Mouse (Mus musculus) midbrain, embryonic 11.5 days (tissue): Measurements from ENCODE around the gene Osbpl7. TPM values are rescaled to one million over a fixed set of nuclear protein-coding genes. Genes with fewer than 3 reads are reported as not detected.
A peak's percentile ranks its signal among the peaks of the same experiment; 100 is the strongest.

ENCODE experiments used
- ATAC-seq: fragments of 200-750 bp; cut with Nextera tagmentation; 2 replicates; pipeline ENCODE4 v1.8.0; 2017; ENCODE audit warnings: moderate TSS enrichment, moderate library complexity; ENCODE audit not compliant: low FRiP score
- DNase-seq: peaks from one replicate; pipeline ENCODE4 v3.0.0; 2015; ENCODE audit warnings: low spot score; ENCODE audit errors: missing footprints
- H3K27ac ChIP-seq: fragments of 300-500 bp; sonication (generic); 2 replicates; pipeline ENCODE4 v1.5.1; 2014; ENCODE audit warnings: low read depth, low read length
- H3K27me3 ChIP-seq: fragments of 300-500 bp; sonication (generic); 2 replicates; pipeline ENCODE4 v1.6.1; 2014; ENCODE audit warnings: mild to moderate bottlenecking, low read length, moderate library complexity, mixed read lengths; ENCODE audit not compliant: control insufficient read depth, insufficient read depth
- H3K36me3 ChIP-seq: fragments of 300-500 bp; sonication (generic); 2 replicates; pipeline ENCODE4 v1.6.1; 2014; ENCODE audit warnings: mild to moderate bottlenecking, low read length, moderate library complexity, mixed read lengths; ENCODE audit not compliant: control insufficient read depth, insufficient read depth
- H3K4me1 ChIP-seq: fragments of 300-500 bp; sonication (generic); 2 replicates; pipeline ENCODE4 v1.6.1; 2014; ENCODE audit warnings: low read length; ENCODE audit not compliant: control insufficient read depth, insufficient read depth
- H3K4me2 ChIP-seq: fragments of 300-500 bp; sonication (generic); 2 replicates; pipeline ENCODE4 v1.6.1; 2014; ENCODE audit warnings: mild to moderate bottlenecking, moderate library complexity
- H3K4me3 ChIP-seq: fragments of 300-500 bp; sonication (generic); 2 replicates; pipeline ENCODE4 v1.5.1; 2014; ENCODE audit warnings: low read depth, low read length
- H3K9ac ChIP-seq: fragments of 300-500 bp; sonication (generic); 2 replicates; pipeline ENCODE4 v1.6.1; 2014; ENCODE audit warnings: low read length
- H3K9me3 ChIP-seq: fragments of 300-500 bp; sonication (generic); 2 replicates; pipeline ENCODE4 v1.6.1; 2016; ENCODE audit warnings: low read length; ENCODE audit not compliant: control insufficient read depth
- WGBS: fragments of 180-500 bp; shearing (Covaris S2); extraction: QIAGEN DNeasy Blood & Tissue Kit; methylation state at CpG from one replicate; pipeline ENCODE4 v1.1.7; 2014; 5-methylcytosine and 5-hydroxymethylcytosine counted together
- microRNA-seq: library from miRNA; unstranded; fragments of <30 nt; microRNA quantifications from one replicate; pipeline ENCODE4, GENCODE M21; 2017
- polyA plus RNA-seq: library from polyadenylated mRNA; unstranded; fragments of >200 nt; fragmentation: Nextera tagmentation; extraction: Ambion mirVana; gene quantifications from 2 replicates; pipeline ENCODE4 v1.2.1, GENCODE M21; 2014

Osbpl7 gene
- polyA plus RNA-seq, 1 experiment from 2014 or later: 4.8 TPM

GRCm38 (mm10) chr11:97114671-97115601 lies 64.5 kb downstream of the Osbpl7 start, which contains the start of gene Tbx21:
Tbx21 (minus strand) TSS chr11:97115331.
- Histone ChIP-seq H3K27me3 (peaks cover 38% of the 10 kb centered on the region), H3K4me3 (peak within 1 kb of the TSS; percentile 35), H3K9me3 (no peaks in the 10 kb centered on the region), H3K27ac (no peak within 1 kb of the TSS), H3K4me2 (peak within 1 kb of the TSS; percentile 61), H3K9ac (peak within 1 kb of the TSS; percentile 38; the same call in 1 of the 2 replicates), H3K36me3 (no peaks in the 10 kb centered on the region), H3K4me1 (peaks cover 14% of the 10 kb centered on the region)
- ATAC-seq (no peak), DNase-seq (peak; percentile 94)
- under 1% methylated on average over 85 of the region's 87 CpGs for WGBS

- Histone ChIP-seq H3K27me3 (peaks cover 38% of the 10 kb centered on the region), H3K27ac (no peak overlapping the region), H3K9ac (no peak overlapping the region), H3K9me3 (no peaks in the 10 kb centered on the region), H3K4me2 (no peak overlapping the region), H3K4me1 (peaks cover 14% of the 10 kb centered on the region), H3K36me3 (no peaks in the 10 kb centered on the region), H3K4me3 (no peak overlapping the region)
- DNase-seq (no peak), ATAC-seq (no peak)
- WGBS: 9% methylated on average over 11 of the region's 11 CpGs
These were observed 65.4 kb downstream of the Osbpl7 start for GRCm38 (mm10) chr11:97115797-97116196.

Small RNA genes within 50 kb of the gene (microRNA-seq; reads per million reads assigned to microRNA genes)
- 1.3 reads per million for gene Mir8103

Other genes starting within 250 kb of the Osbpl7 start
- gene Nfe2l1, start 220.7 kb upstream of the Osbpl7 start, polyA plus RNA-seq: 31.7 and 35.2 TPM in 2 replicates
- 47.5 and 51.1 TPM in 2 replicates for gene Copz2, start 200.8 kb upstream of the Osbpl7 start, polyA plus RNA-seq
- 91.4 and 92.8 TPM in 2 replicates for gene Cdk5rap3, start 134.1 kb upstream of the Osbpl7 start, polyA plus RNA-seq
- 0.12 and 0.19 TPM in 2 replicates for gene Prr15l, start 122.5 kb upstream of the Osbpl7 start, polyA plus RNA-seq
- 23.1 and 24.4 TPM in 2 replicates for gene Pnpo, start 106.6 kb upstream of the Osbpl7 start, polyA plus RNA-seq
- 22.2 and 26.3 TPM in 2 replicates for gene Sp2, start 67.7 kb upstream of the Osbpl7 start, polyA plus RNA-seq
- not detected in 2 replicates for gene Sp6, start 37.2 kb upstream of the Osbpl7 start, polyA plus RNA-seq
- gene Scrn2, start 20.7 kb upstream of the Osbpl7 start, polyA plus RNA-seq: 21.3 and 22.1 TPM in 2 replicates
- gene Lrrc46, start 9.2 kb upstream of the Osbpl7 start, polyA plus RNA-seq: 2.7 TPM in 2 replicates
- gene Mrpl10, start 9.1 kb upstream of the Osbpl7 start, polyA plus RNA-seq: 71.0 and 72.2 TPM in 2 replicates
- gene Tbx21, start 64.7 kb downstream of the Osbpl7 start, polyA plus RNA-seq: 0.12 and 0.14 TPM in 2 replicates
- 2.8 and 3.6 TPM in 2 replicates for gene Tbkbp1, start 100.9 kb downstream of the Osbpl7 start, polyA plus RNA-seq
- gene Kpnb1, start 137.3 kb downstream of the Osbpl7 start, polyA plus RNA-seq: 111 and 116 TPM in 2 replicates
- 92.6 and 101 TPM in 2 replicates for gene Npepps, start 230.0 kb downstream of the Osbpl7 start, polyA plus RNA-seq